Mouse (Mus musculus): ENCODE measurements around the gene Kank4.

GRCm38 (mm10) chr4:98733660-98734059, 83.7 kb downstream of the Kank4 start:
- TF ChIP-seq POLR2A (IDR thresholded peaks at IDR 0.05; ENCODE audit: insufficient read depth, low read depth, low read length) (no peak), CTCF (IDR thresholded peaks at IDR 0.05; ENCODE audit: insufficient read depth, low read depth, low read length) (no peak)
